Mouse (Mus musculus) kidney, adult 2 months (tissue): ENCODE measurements around the gene Trp53.

ENCODE experiments used
- CTCF ChIP-seq: fragments of 200-500 bp; conservative IDR thresholded peaks from 2 replicates; pipeline ENCODE4 v1.5.1; 2011; ENCODE audit warnings: low read depth, mild to moderate bottlenecking, control low read depth, low read length, moderate library complexity, mixed read lengths; ENCODE audit not compliant: insufficient read depth, insufficient read length
- POLR2A ChIP-seq: fragments of 200-500 bp; IDR thresholded peaks from one replicate; pipeline ENCODE4 v1.6.1; 2011; ENCODE audit warnings: low read depth, low read length, control low read depth

- no peak for TF ChIP-seq CTCF
- TF ChIP-seq POLR2A: no peak
Measured at GRCm38 (mm10) chr11:69606491-69606795, 26.3 kb downstream of the Trp53 start.
